8 mouse cellular contexts compared by ENCODE assay signal in genomic region chr10:81450140-81450539, GRCm38 (mm10). TPM values are rescaled to one million over a fixed set of nuclear protein-coding genes. Genes with fewer than 3 reads are reported as not detected.
DNase-seq lines count a peak whose midpoint lies in the region; ATAC-seq and TF ChIP-seq lines count a peak whose summit lies in the region.

No protein-coding gene starts in this region.

- H3K4me1 ChIP-seq in limb, embryonic 13.5 days, result peaks cover 10% of the 10 kb centered on the region; the same call in 1 of the 2 replicates
- H3K4me1 ChIP-seq in midbrain, postnatal 0 days (ENCODE audit: insufficient read depth, low read length), result no peaks in the 10 kb centered on the region

- H3K27me3 ChIP-seq in limb, embryonic 13.5 days, result peaks cover 49% of the 10 kb centered on the region
- H3K27me3 ChIP-seq in midbrain, postnatal 0 days (ENCODE audit: insufficient read depth, low read length), result peaks cover 40% of the 10 kb centered on the region

- peak; percentile 99 for TF ChIP-seq CTCF in midbrain, postnatal 0 days (IDR thresholded peaks at IDR 0.05)

- under 1% methylated on average over 7 of the region's 7 CpGs for whole genome bisulfite sequencing in limb, embryonic 13.5 days
- 2% methylated on average over 7 of the region's 7 CpGs for WGBS in midbrain, postnatal 0 days

- H3K36me3 ChIP-seq in limb, embryonic 13.5 days, result no peaks in the 10 kb centered on the region
- no peaks in the 10 kb centered on the region for H3K36me3 ChIP-seq in midbrain, postnatal 0 days (ENCODE audit: insufficient read depth, low read length)

- DNase-seq in 3134 (ENCODE audit: extremely low read depth, insufficient read length, low spot score), result peak; percentile 49
- peak; percentile 80 for DNase-seq in adrenal gland, adult 2 months
- DNase-seq in embryo, embryonic 11 days, result peak; percentile 88
- peak; percentile 87 for DNase-seq in kidney, adult 18-20 months
- DNase-seq in midbrain, postnatal 0 days (ENCODE audit: low spot score), result peak; percentile 86
- DNase-seq in spleen, postnatal 4 days (ENCODE audit: low spot score in 2 of 2), result peak; percentile 82 to 93

- no peak overlapping the region for H3K9ac ChIP-seq in limb, embryonic 13.5 days
- H3K9ac ChIP-seq in midbrain, postnatal 0 days (replicated peaks; ENCODE audit: low read length, poor library complexity, severe bottlenecking), result no peak overlapping the region

- no peak overlapping the region for H3K27ac ChIP-seq in limb, embryonic 13.5 days
- H3K27ac ChIP-seq in midbrain, postnatal 0 days (ENCODE audit: low read depth, low read length), result no peak overlapping the region

- no peak overlapping the region for H3K4me2 ChIP-seq in limb, embryonic 13.5 days (replicated peaks)
- no peak overlapping the region for H3K4me2 ChIP-seq in midbrain, postnatal 0 days (ENCODE audit: low read depth, low read length, poor library complexity, severe bottlenecking)

- peak; percentile 89 for ATAC-seq in granulocyte monocyte progenitor cell, adult 5-6 weeks (replicated peaks; ENCODE audit: poor library complexity, severe bottlenecking)
- peak; percentile 67; the same call in 1 of the 2 replicates for ATAC-seq in limb, embryonic 13.5 days (ENCODE audit: low FRiP score, low read depth)
- peak; percentile 63; the same call in 1 of the 2 replicates for ATAC-seq in midbrain, postnatal 0 days (ENCODE audit: low FRiP score)

- H3K4me3 ChIP-seq in limb, embryonic 13.5 days, result no peak overlapping the region
- no peak overlapping the region for H3K4me3 ChIP-seq in midbrain, postnatal 0 days (ENCODE audit: low read depth, low read length)

- no peaks in the 10 kb centered on the region for H3K9me3 ChIP-seq in limb, embryonic 13.5 days
- no peaks in the 10 kb centered on the region for H3K9me3 ChIP-seq in midbrain, postnatal 0 days (ENCODE audit: low read length)

RNA-seq across cellular contexts. Expression of gene Nfic, which starts 5.3 kb away (rescaled TPM):
- total RNA-seq in adrenal gland, adult 2 months (2021), result 100 to 1,000 TPM in 1 of 2 experiments, 10 to 100 TPM in 1; 80.8 to 126 TPM
- polyA plus RNA-seq in adrenal gland, adult 2 months (2012; rRNA removed), result 142 and 171 TPM in 2 replicates
- total RNA-seq in granulocyte monocyte progenitor cell, adult 5-6 weeks (2014; fragmentation: Nextera tagmentation), result 39.6 and 41.7 TPM in 2 replicates
- total RNA-seq in granulocyte monocyte progenitor cell, adult 5-6 weeks (2017), result 5.3 and 10.5 TPM in 2 replicates
- 77.2 and 82.8 TPM in 2 replicates for polyA plus RNA-seq in limb, embryonic 13.5 days (2015; fragmentation: Nextera tagmentation; extraction: Ambion mirVana)
- total RNA-seq in midbrain, postnatal 0 days (2014; rRNA removed), result 16.2 and 17.4 TPM in 2 replicates
- polyA plus RNA-seq in midbrain, postnatal 0 days (2015; fragmentation: Nextera tagmentation; extraction: Ambion mirVana), result 19.1 and 21.3 TPM in 2 replicates

RNA-seq across cellular contexts. Expression of gene Celf5, which starts 32.4 kb away (rescaled TPM):
- total RNA-seq in adrenal gland, adult 2 months (2021), result under 1 TPM; 0.55 to 0.78 TPM
- 1.4 and 2.2 TPM in 2 replicates for polyA plus RNA-seq in adrenal gland, adult 2 months (2012; rRNA removed)
- not detected in 2 replicates for total RNA-seq in granulocyte monocyte progenitor cell, adult 5-6 weeks (2014; fragmentation: Nextera tagmentation)
- total RNA-seq in granulocyte monocyte progenitor cell, adult 5-6 weeks (2017), result not detected in 2 replicates
- polyA plus RNA-seq in limb, embryonic 13.5 days (2015; fragmentation: Nextera tagmentation; extraction: Ambion mirVana), result 1.6 TPM in 2 replicates
- 142 and 206 TPM in 2 replicates for total RNA-seq in midbrain, postnatal 0 days (2014; rRNA removed)
- 61.5 and 74.0 TPM in 2 replicates for polyA plus RNA-seq in midbrain, postnatal 0 days (2015; fragmentation: Nextera tagmentation; extraction: Ambion mirVana)

RNA-seq across cellular contexts. Expression of gene Ncln, which starts 46.1 kb away (rescaled TPM):
- total RNA-seq in adrenal gland, adult 2 months (2021), result 100 to 1,000 TPM; 111 to 123 TPM
- 562 and 856 TPM in 2 replicates for polyA plus RNA-seq in adrenal gland, adult 2 months (2012; rRNA removed)
- total RNA-seq in granulocyte monocyte progenitor cell, adult 5-6 weeks (2014; fragmentation: Nextera tagmentation), result 124 and 140 TPM in 2 replicates
- total RNA-seq in granulocyte monocyte progenitor cell, adult 5-6 weeks (2017), result 83.1 and 128 TPM in 2 replicates
- 98.0 and 102 TPM in 2 replicates for polyA plus RNA-seq in limb, embryonic 13.5 days (2015; fragmentation: Nextera tagmentation; extraction: Ambion mirVana)
- 83.0 and 93.1 TPM in 2 replicates for total RNA-seq in midbrain, postnatal 0 days (2014; rRNA removed)
- polyA plus RNA-seq in midbrain, postnatal 0 days (2015; fragmentation: Nextera tagmentation; extraction: Ambion mirVana), result 58.1 and 63.3 TPM in 2 replicates

RNA-seq across cellular contexts. Expression of gene S1pr4, which starts 49.8 kb away (rescaled TPM):
- total RNA-seq in adrenal gland, adult 2 months (2021), result 1 to 10 TPM in 1 of 2 experiments, under 1 TPM in 1; 0.98 to 1.6 TPM
- polyA plus RNA-seq in adrenal gland, adult 2 months (2012; rRNA removed), result 3.5 and 3.6 TPM in 2 replicates
- 7.8 and 10.5 TPM in 2 replicates for total RNA-seq in granulocyte monocyte progenitor cell, adult 5-6 weeks (2014; fragmentation: Nextera tagmentation)
- 7.0 and 9.2 TPM in 2 replicates for total RNA-seq in granulocyte monocyte progenitor cell, adult 5-6 weeks (2017)
- 0.28 and 0.53 TPM in 2 replicates for polyA plus RNA-seq in limb, embryonic 13.5 days (2015; fragmentation: Nextera tagmentation; extraction: Ambion mirVana)
- 0.09 and 0.16 TPM in 2 replicates for total RNA-seq in midbrain, postnatal 0 days (2014; rRNA removed)
- 0.40 and 0.41 TPM in 2 replicates for polyA plus RNA-seq in midbrain, postnatal 0 days (2015; fragmentation: Nextera tagmentation; extraction: Ambion mirVana)

RNA-seq across cellular contexts. Expression of gene Smim24, which starts 57.3 kb away (rescaled TPM):
- 1 to 10 TPM; 1.4 to 1.6 TPM for total RNA-seq in adrenal gland, adult 2 months (2021)
- 4.5 and 5.4 TPM in 2 replicates for polyA plus RNA-seq in adrenal gland, adult 2 months (2012; rRNA removed)
- total RNA-seq in granulocyte monocyte progenitor cell, adult 5-6 weeks (2014; fragmentation: Nextera tagmentation), result 37.5 and 43.6 TPM in 2 replicates
- 11.5 and 13.3 TPM in 2 replicates for total RNA-seq in granulocyte monocyte progenitor cell, adult 5-6 weeks (2017)
- 4.2 and 4.7 TPM in 2 replicates for polyA plus RNA-seq in limb, embryonic 13.5 days (2015; fragmentation: Nextera tagmentation; extraction: Ambion mirVana)
- total RNA-seq in midbrain, postnatal 0 days (2014; rRNA removed), result 1.5 and 1.7 TPM in 2 replicates
- polyA plus RNA-seq in midbrain, postnatal 0 days (2015; fragmentation: Nextera tagmentation; extraction: Ambion mirVana), result 1.1 and 2.0 TPM in 2 replicates

Comparison
In these comparisons a context has a peak if more than half of its experiments do, and no peak if none do; other contexts are left out.
1. RNA of gene Celf5, which starts 32.4 kb away (total RNA-seq): 142 to 206 TPM in midbrain, postnatal 0 days; 0.55 to 0.78 TPM in adrenal gland, adult 2 months and not detected in granulocyte monocyte progenitor cell, adult 5-6 weeks; every median in the first group is over 10 times any median in the second.
2. Peak in every context shown above with its lines, with median percentiles within 50 percentile points of each other: DNase-seq and ATAC-seq.